In genomic region chr1:185456327-185456726, GRCm38 (mm10) we compare ENCODE assay signal across 10 mouse cellular contexts. TPM values are rescaled to one million over a fixed set of nuclear protein-coding genes. Genes with fewer than 3 reads are reported as not detected.
DNase-seq lines count a peak whose midpoint lies in the region; ATAC-seq and TF ChIP-seq lines count a peak whose summit lies in the region.
"Had no signal": no experiment of that assay in that cellular context is flagged by ENCODE, and none has a peak within 500 bp of the region (broad histone marks: within the 10 kb centered on the region; RNA-seq: fewer than 3 reads in every experiment).

No protein-coding gene starts in this region.

- TF ChIP-seq CTCF in forebrain, postnatal 0 days (IDR thresholded peaks at IDR 0.05; ENCODE audit: low read depth) = no peak

- H3K4me3 ChIP-seq in forebrain, embryonic 10.5 days = peak overlapping the region; percentile 71
- no peak overlapping the region for H3K4me3 ChIP-seq in forebrain, embryonic 11.5 days (ENCODE audit: low read depth, low read length)
- peak overlapping the region; percentile 75 for H3K4me3 ChIP-seq in forebrain, postnatal 0 days (ENCODE audit: low read depth, low read length)
- H3K4me3 ChIP-seq in liver, embryonic 15.5 days (replicated peaks) = peak overlapping the region; percentile 92

- ATAC-seq in forebrain, embryonic 11.5 days (replicated peaks; ENCODE audit: low FRiP score) = no peak
- ATAC-seq in forebrain, postnatal 0 days = no peak
- ATAC-seq in liver, embryonic 15.5 days (ENCODE audit: insufficient read depth) = no peak

- no peak overlapping the region for H3K4me2 ChIP-seq in forebrain, embryonic 11.5 days (ENCODE audit: low read depth, low read length, severe bottlenecking)
- peak overlapping the region; percentile 82 for H3K4me2 ChIP-seq in forebrain, postnatal 0 days (ENCODE audit: low read depth)
- H3K4me2 ChIP-seq in liver, embryonic 15.5 days = peak overlapping the region; percentile 73

- no peaks in the 10 kb centered on the region for H3K36me3 ChIP-seq in forebrain, embryonic 10.5 days (replicated peaks)
- H3K36me3 ChIP-seq in forebrain, embryonic 11.5 days (ENCODE audit: control insufficient read depth, insufficient read depth, low read length) = no peaks in the 10 kb centered on the region
- 0 out of 2 replicates have a peak, but pooled peaks cover 6% of the 10 kb centered on the region for H3K36me3 ChIP-seq in forebrain, postnatal 0 days (ENCODE audit: insufficient read depth)
- H3K36me3 ChIP-seq in liver, embryonic 15.5 days (replicated peaks) = peaks cover 53% of the 10 kb centered on the region

- H3K27ac ChIP-seq in forebrain, embryonic 10.5 days = 0 out of 2 replicates have a peak overlapping the region, but pooled peaks have one; percentile 85
- H3K27ac ChIP-seq in forebrain, embryonic 11.5 days (ENCODE audit: low read depth, low read length) = no peak overlapping the region
- H3K27ac ChIP-seq in forebrain, postnatal 0 days (ENCODE audit: low read depth, low read length) = no peak overlapping the region
- H3K27ac ChIP-seq in liver, embryonic 15.5 days (replicated peaks) = peak overlapping the region; percentile 97

- DNase-seq in forebrain, embryonic 10.5 days (ENCODE audit: extremely low spot score, low spot score) = no peak
- DNase-seq in forebrain, embryonic 11.5 days (ENCODE audit: low spot score) = no peak
- DNase-seq in A20 (ENCODE audit: low read depth, low spot score) = peak; percentile 37
- no peak for DNase-seq in forebrain, postnatal 0 days
- DNase-seq in cerebellum, postnatal 10 days = no peak
- no peak for DNase-seq in ovary, adult 18-20 months (ENCODE audit: low spot score)
- no peak for DNase-seq in right cerebral cortex, postnatal 10 days (ENCODE audit: low spot score in 2 of 2)
- DNase-seq: cerebellum, postnatal 36 days; kidney, postnatal 25 days had no signal

- no peak overlapping the region for H3K9ac ChIP-seq in forebrain, embryonic 11.5 days (ENCODE audit: low read length)
- peak overlapping the region; percentile 91 for H3K9ac ChIP-seq in forebrain, postnatal 0 days
- peak overlapping the region; percentile 97 for H3K9ac ChIP-seq in liver, embryonic 15.5 days

- peaks cover 19% of the 10 kb centered on the region for H3K4me1 ChIP-seq in forebrain, embryonic 10.5 days
- H3K4me1 ChIP-seq in forebrain, embryonic 11.5 days (replicated peaks; ENCODE audit: control insufficient read depth, insufficient read depth, low read length) = 0 out of 2 replicates have a peak, but pooled peaks cover 5% of the 10 kb centered on the region
- peaks cover 12% of the 10 kb centered on the region; the same call in 1 of the 2 replicates for H3K4me1 ChIP-seq in forebrain, postnatal 0 days (ENCODE audit: insufficient read depth)
- H3K4me1 ChIP-seq in liver, embryonic 15.5 days (replicated peaks) = peaks cover 85% of the 10 kb centered on the region

- WGBS in forebrain, embryonic 10.5 days = 87% methylated on average over 9 of the region's 9 CpGs
- 85% methylated on average over 9 of the region's 9 CpGs for WGBS in forebrain, embryonic 11.5 days
- WGBS in forebrain, postnatal 0 days = 85% methylated on average over 9 of the region's 9 CpGs
- 49% methylated on average over 9 of the region's 9 CpGs for WGBS in liver, embryonic 15.5 days (ENCODE audit: insufficient replicate concordance)

- no peaks in the 10 kb centered on the region for H3K9me3 ChIP-seq in forebrain, embryonic 10.5 days
- H3K9me3 ChIP-seq in forebrain, embryonic 11.5 days (ENCODE audit: control insufficient read depth, low read length) = no peaks in the 10 kb centered on the region
- no peaks in the 10 kb centered on the region for H3K9me3 ChIP-seq in forebrain, postnatal 0 days (ENCODE audit: low read length)
- no peaks in the 10 kb centered on the region for H3K9me3 ChIP-seq in liver, embryonic 15.5 days (replicated peaks)

- H3K27me3 ChIP-seq in forebrain, embryonic 10.5 days (ENCODE audit: poor library complexity, severe bottlenecking) = peaks cover 51% of the 10 kb centered on the region
- peaks cover 18% of the 10 kb centered on the region for H3K27me3 ChIP-seq in forebrain, embryonic 11.5 days (ENCODE audit: control insufficient read depth, insufficient read depth, low read length)
- no peaks in the 10 kb centered on the region for H3K27me3 ChIP-seq in forebrain, postnatal 0 days (ENCODE audit: insufficient read depth, low read length)
- peaks cover 17% of the 10 kb centered on the region for H3K27me3 ChIP-seq in liver, embryonic 15.5 days

RNA-seq across cellular contexts. Expression of gene Slc30a10, which starts 1.7 kb away (rescaled TPM):
- 1.6 and 2.0 TPM in 2 replicates for polyA plus RNA-seq in forebrain, embryonic 10.5 days (2016; fragmentation: Nextera tagmentation; extraction: Ambion mirVana)
- polyA plus RNA-seq in forebrain, embryonic 11.5 days (2014; fragmentation: Nextera tagmentation; extraction: Ambion mirVana) = 2.5 and 2.6 TPM in 2 replicates
- 12.9 and 15.8 TPM in 2 replicates for total RNA-seq in forebrain, postnatal 0 days (2014; rRNA removed)
- 3.2 and 5.0 TPM in 2 replicates for polyA plus RNA-seq in forebrain, postnatal 0 days (2015; fragmentation: Nextera tagmentation; extraction: Ambion mirVana)
- polyA plus RNA-seq in liver, embryonic 15.5 days (2015; fragmentation: Nextera tagmentation; extraction: Ambion mirVana) = 13.0 and 14.2 TPM in 2 replicates

Comparison
In these comparisons a context has a peak if more than half of its experiments do, and no peak if none do; other contexts are left out.
1. H3K27ac ChIP-seq: peak in forebrain, embryonic 10.5 days (single experiment) and liver, embryonic 15.5 days (single experiment); none in forebrain, embryonic 11.5 days (single experiment) and forebrain, postnatal 0 days (single experiment).